Mouse (Mus musculus) cortical plate, adult 2 months (tissue): ENCODE measurements around the gene Oxtr.

Experiments
- CTCF ChIP-seq: fragments of 200-500 bp; IDR thresholded peaks from 2 replicates; pipeline ENCODE4 v1.5.1; 2011; ENCODE audit warnings: mild to moderate bottlenecking, control low read depth, low read length; ENCODE audit not compliant: insufficient read depth; ENCODE audit errors: extremely low read depth
- POLR2A ChIP-seq: fragments of 200-500 bp; IDR thresholded peaks from 2 replicates; pipeline ENCODE4 v1.6.1; 2011; ENCODE audit warnings: mild to moderate bottlenecking, low read length, control low read depth; ENCODE audit not compliant: insufficient read depth; ENCODE audit errors: extremely low read depth

- TF ChIP-seq CTCF, result 0 out of 2 replicates have a peak, but pooled peaks have one; percentile 12
- TF ChIP-seq POLR2A, result no peak
These were observed 4.9 kb upstream of the Oxtr start for GRCm38 (mm10) chr6:112494620-112495081.
